Mouse (Mus musculus): ENCODE measurements around the gene Ovol3.
"Not testable (repeated sequence)": the region's sequence is repeated elsewhere in the genome, so short reads cannot be mapped to it uniquely, and the experiment has no call there.

Gene Ovol3

DNA sequence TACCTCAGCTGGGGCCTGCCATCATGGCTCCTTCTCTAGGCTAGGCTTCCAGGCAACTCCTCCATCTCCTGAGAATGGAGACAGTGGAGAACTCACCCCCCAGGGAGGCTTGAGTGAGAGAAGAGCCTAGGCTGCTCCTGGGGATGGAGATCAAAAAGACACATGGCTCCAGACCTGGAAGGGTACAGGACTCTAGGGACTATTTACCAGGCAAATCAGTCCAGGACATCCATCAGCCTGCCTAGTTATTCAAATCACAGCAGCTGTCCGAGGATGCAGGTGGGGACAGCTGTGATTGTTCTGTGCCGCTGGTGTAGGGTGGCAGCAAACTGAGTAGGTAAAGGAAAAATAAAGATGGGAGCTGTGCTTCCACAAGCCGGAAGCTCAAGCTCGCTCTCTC is at the start of gene Ovol3:
Gene Ovol3, minus strand, starts transcription at position 101 of the 400 bp plus-strand sequence.
- DNase-seq (ENCODE audit: low read depth, low spot score) = no peak

DNA sequence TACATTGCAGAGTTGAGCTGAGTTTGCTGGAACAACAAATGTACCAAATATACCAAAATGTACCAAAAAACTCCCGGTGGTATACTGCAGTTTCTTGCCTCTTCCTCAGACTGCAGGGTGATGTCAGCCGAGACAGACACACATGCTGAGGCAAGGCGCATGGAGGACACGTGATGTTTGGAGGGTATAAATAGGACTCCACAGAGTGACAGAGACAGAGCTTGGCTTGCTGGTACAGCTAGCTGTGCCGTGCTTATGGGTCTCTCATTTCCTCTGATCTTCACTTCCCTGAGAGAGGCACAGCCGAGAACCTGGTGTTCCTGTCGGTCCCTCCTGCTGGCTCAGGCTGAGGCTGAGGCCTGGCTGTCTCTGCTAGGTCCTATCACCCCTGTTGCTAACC is 47.2 kb upstream of the Ovol3 start:
- no peak for DNase-seq (ENCODE audit: low read depth, low spot score)

DNA sequence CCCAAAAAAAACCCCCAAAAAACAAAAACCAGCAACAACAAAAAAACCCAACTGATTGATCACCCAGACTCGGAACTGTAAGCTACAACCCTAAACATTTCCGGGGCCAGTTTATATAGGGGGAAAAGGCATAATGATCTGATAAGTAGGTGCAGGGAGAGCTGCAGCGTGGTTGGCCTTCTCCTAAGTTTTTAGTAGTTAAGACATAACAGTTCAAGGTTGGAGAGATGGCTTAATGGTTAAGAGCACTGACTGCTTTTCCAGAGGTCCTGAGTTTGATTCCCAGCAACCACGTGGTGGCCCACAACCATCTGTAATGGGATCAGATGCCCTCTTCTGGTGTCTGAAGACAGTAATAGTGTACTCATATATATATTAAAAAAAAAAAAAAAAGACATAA is 46.0 kb upstream of the Ovol3 start:
- DNase-seq (ENCODE audit: low read depth, low spot score) = no peak

DNA sequence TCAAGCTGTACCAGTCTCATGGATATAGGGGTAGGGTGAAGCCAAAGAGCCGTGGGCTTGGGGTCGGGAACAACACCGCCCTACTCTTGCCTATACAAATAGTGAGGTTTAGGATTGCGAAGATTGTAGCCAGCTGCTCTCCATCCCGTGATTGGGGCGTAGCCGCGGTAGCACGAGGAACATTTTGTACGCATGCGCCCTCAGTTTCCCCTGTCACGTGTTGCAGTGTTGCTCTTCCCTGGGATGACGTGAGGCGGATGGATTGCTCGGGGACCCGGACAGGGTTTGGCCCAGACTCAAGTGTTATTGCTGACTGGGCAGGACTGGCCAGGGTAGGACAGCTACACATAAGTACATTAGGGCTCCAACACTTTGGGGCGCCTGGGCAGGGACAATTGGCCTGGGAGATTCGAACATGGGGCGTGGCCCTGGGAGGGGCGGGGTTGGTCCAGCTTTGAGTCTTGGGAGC is 45.2 kb upstream of the Ovol3 start:
- peak; percentile 93 for DNase-seq (ENCODE audit: low read depth, low spot score)

DNA sequence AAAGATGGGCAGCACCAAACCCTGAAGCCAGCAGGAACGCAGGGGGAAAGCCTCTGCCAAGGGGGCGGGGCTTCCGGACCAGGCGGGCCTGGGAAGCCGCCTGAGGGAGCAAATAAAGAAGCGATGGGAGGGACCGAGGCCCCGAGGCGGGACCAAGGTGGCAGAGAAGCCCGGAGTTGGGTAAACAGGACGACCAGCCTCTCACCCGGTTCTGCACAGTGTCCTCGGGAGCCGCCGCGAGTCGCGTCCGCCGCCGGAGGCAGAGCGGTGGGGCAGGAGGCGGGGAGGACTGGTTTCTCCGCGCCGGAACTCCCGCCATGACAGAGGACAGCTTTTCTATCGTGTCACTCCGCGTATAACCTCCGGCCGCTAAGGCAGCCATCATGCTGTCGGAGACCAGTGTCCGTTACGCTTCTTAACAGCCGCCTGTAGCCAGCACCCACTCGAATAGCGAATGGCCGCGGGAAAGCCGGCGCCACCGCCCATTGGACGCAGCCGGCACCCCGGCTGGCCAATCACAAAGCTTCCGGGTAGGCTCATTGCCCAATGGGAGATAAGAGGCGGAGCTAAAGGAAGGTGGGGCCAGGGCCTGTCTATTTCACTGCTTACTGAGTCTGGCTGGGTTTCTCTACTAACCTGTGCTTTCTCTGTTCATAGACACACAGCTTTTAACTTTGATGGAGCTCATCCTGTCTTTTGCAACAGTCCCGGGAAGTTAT is 44.6 kb upstream of the Ovol3 start, which contains the start of the genes Thap8 and Wdr62:
Gene Thap8, plus strand, starts transcription at position 144 of the 719 bp plus-strand sequence.
Gene Wdr62, minus strand, starts transcription at position 469 of the 719 bp plus-strand sequence.
- peak; percentile 96 for DNase-seq (ENCODE audit: low read depth, low spot score)

DNA sequence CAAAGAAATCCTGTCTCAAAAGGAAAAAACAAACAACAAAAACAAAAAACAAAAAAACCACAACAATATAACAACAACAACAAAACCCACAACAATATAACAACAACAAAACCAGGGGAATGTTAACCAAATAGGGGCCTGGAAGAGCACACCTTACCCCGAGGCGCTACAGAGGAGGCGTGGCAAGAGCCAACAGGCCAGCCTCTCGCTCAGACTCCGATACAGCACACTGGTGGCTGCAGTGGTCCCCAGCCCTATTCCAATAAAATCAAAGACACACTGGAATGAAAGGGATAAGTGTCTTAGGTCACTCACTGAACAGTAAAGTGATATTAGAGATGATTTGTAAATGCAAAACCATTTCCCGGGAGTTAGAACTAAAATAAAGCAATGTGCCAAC is 44.0 kb upstream of the Ovol3 start:
- no peak for DNase-seq (ENCODE audit: low read depth, low spot score)

DNA sequence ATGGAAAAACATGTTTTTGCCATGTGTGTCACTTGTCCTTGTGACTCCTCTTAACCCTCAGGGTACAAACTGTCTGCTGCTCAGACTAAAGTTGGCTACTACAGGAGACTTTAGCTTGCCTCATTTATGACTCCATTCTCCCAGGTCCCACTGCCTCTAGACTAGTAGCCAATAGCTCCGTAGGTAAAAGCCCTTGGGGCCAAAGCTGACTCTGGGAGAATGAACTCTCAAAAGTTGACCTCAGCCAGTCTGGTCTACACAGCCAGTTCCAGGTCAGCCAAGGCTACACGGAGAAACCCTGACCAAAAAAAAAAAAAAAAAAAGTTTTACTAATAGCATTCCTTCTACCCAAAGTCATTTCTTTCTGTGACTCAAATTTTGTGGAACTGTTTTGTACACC is 43.4 kb upstream of the Ovol3 start:
- DNase-seq (ENCODE audit: low read depth, low spot score) = no peak

DNA sequence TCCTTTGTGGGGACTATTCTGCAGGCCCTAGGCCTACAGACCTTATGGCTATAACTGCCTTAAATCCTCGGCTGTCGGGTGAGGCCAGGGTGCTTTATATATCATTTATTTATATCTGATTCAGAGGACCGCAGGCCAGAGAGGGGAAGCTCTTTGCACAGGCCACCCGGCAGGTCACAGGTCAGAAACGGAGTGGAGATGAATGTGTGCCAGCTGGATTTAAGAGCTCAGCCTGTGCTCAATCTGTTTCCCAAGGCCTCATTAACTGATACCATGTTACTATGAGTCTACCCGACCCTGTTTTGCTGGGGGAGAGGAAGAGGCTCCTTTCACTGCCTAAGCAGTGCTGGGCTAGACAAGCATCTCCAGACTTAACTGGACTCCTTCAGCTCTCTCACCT is 38.9 kb upstream of the Ovol3 start:
- DNase-seq (ENCODE audit: low read depth, low spot score) = no peak

DNA sequence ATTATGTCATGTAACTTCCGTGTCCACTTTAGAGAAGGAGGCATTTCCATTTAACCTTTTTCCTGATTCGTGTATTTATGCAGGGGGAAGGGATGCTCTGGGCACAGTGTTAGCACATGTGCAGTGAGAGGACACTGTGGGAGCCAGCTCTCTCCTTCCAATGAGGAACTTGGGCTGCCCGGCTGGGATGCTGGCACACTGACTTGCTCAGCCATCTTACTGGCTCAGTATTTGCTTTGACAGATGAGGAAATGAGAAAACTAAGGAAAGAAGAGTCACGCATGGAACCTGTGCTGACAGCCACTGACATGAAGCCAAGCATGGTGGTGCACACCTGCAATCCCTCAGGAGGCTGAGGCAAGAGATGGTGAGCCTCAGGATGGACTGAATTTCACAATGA is 34.1 kb upstream of the Ovol3 start:
- no peak for DNase-seq (ENCODE audit: low read depth, low spot score)

DNA sequence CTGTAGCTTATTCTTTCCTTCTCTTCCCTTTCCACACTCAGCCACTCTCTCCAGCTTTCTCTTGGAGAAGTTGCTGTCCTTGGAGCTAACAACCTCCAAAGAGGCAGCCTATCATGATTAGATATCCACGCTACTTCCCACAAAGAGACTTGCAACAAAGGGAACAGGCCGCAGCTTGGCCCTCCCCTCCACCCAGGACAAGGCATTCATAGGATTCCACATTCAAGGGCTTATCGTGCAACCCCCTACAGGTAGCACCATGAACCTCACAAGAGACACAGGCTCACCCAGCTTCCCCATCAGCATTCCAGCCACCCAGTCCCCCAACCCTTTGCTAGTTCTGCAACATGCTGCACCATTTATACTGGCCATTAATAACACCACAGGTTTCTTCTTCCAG is 31.3 kb upstream of the Ovol3 start:
- no peak for DNase-seq (ENCODE audit: low read depth, low spot score)

DNA sequence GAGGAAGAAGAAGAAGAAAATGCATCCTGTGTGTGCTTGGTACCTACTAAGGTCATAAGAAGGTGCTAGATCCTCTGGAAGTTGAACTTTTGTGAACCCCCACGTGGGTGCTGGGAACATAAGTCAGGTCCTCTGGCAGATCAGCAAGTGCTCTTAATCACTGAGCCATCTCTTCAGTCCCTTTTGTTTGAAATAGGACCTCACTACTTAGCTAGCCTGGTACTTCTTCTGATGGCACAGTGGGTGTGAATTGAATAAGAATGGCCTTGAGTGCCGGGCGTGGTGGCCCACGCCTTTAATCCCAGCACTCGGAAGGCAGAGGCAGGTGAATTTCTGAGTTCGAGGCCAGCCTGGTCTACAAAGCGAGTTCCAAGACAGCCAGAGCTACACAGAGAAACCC is 30.4 kb upstream of the Ovol3 start:
- no peak for DNase-seq (ENCODE audit: low read depth, low spot score)

DNA sequence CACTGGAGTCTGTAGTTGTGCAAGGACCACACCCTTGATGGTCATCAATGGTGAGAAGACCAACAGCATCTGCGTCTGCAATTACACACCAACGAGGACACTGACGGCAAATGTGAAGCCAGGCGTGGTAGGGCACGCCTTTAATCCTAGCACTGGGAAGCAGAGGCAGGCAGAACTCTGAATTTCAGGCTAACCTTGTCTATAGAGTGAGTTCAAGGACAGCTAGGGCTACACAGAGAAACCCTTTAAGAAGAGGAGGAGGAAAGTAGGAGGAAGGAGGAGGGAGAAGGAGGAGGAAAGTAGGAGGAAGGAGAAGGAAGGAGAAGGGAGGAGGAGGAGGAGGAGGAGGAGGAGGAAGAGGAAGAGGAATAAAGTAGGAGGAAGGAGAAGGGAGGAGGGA is 30.0 kb upstream of the Ovol3 start:
- DNase-seq (ENCODE audit: low read depth, low spot score) = no peak

DNA sequence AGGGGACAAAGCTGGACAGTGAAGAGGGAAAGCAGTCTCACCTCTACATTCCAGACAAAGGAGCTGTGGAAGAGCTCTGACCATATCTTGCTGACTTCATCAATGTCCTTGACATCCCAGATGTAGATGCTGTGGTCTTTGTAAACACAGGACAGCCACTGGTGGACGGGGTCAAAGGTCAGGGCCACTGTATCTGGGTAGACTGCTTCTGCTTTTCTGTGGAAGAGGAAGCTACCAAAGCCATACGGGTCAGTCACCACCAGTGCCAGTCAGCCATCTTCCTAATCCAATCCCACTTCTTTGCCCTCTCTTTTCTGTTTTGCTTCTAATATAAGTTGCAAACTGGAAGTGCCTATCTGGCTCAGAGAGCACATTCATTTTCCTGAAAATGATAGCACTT is 29.5 kb upstream of the Ovol3 start:
- DNase-seq (ENCODE audit: low read depth, low spot score) = no peak

DNA sequence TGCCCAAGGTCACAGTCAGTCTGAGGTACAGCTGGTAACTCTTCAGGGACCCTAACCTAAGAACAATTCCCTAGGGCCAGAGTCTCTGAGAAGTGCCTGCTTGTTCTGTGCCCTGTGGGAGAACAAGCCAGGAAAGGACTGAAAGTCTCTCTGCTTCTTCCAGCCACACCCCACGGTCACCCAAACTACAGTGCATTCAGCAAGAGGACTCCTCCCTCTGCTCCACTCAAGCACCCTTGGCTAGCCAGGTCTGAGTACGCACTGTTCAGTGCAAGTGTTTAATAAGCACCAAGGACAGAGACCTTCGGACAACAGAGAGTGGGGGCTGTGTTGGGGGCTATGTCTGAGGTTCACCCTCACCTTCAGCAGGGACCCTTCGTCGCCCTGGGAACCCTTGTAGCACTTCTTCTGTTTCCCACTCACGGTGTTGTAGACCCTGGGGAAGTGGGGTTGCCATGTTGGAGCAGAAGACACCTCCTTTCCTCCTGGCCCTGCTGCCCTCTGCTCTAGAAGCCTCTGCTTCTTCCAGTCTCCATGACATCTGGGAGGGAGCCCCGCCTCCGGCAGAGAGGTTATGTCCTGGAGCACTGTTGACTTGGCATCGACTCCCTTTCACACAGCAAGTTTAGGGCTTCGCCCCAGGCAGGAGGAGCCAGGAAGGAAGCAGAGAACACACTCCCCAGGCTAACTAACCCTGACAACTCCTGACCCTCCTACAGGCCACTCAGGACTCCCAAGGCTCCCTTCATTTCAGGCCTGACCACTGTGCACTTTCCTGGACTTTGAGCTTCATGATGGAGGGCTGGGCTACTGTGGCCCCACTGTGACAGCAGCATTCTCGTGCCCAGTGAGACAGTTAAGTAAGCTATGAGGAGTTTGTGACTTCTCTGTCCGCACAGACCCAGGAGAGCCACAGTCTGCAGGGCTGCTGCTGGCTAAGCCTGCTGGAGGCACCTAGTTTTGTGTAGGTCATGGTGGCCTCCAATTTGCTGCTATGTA is 16.7 kb upstream of the Ovol3 start:
- DNase-seq (ENCODE audit: low read depth, low spot score) = no peak

DNA sequence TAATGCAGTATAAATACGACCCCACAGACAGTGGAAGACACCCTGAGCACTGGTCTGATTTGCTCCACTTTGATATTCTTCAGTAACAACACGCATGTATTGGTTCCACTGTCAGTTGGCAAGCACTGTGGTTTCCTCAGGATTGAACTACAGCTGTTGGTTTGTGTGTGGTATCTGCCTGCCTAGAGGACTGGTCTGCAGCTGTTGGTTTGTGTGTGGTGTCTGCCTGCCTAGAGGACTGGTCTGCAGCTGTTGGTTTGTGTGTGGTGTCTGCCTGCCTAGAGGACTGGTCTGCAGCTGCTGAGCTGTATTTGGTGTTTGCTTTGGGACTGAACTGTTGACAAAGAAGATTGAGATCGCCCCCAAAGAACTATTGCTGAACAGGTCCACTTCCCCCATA is 1.8 kb upstream of the Ovol3 start:
- DNase-seq (ENCODE audit: low read depth, low spot score) = not testable (repeated sequence)

DNA sequence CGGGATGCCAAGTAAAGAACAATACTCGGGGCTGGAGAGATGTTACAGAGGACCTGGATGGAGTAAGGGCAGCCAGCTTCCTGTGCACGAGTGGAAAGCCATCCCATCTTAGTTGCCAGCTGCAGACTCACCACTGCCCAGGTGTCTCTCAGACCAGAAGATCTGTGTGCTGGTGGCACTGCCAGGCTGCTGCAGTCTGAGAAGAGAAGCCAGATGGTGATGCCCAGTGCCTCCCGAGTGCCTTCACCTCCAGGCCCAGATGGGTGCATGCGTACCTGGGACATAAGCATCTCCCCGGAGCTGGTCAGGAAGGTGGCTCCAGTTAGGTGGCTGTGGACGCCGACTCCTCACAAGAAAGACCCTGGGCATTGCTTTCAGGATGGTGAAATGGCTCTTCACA is 434 bp downstream of the Ovol3 start:
- DNase-seq (ENCODE audit: low read depth, low spot score) = no peak

DNA sequence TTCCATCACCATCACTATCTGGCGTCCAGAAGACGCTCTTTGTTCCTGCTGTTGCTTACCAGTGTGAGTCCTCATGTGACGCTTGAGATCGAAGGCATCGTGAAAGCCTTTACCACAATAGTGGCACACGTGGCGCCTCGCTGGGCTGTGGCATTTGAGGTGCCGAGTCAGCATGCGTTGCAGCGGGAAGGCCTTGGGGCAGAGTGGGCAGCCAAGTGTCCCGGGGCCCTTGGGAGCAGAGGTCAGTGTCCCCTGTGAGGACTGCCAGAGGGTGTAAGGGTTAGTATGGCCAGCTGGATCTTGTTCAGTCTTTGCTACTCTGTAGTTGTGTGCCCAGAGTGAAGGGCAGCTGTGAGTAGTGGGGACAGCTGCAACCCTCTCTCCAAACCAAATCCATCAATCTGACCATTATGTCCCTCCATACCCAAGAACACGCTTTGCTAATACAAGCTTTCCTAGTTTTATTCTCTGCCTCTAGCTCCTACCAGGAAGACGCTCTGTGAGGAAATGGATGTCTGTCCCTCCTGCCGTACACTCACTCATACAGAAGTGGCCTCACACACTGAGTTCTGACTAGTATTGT is 1.2 kb downstream of the Ovol3 start:
- no peak for DNase-seq (ENCODE audit: low read depth, low spot score)

DNA sequence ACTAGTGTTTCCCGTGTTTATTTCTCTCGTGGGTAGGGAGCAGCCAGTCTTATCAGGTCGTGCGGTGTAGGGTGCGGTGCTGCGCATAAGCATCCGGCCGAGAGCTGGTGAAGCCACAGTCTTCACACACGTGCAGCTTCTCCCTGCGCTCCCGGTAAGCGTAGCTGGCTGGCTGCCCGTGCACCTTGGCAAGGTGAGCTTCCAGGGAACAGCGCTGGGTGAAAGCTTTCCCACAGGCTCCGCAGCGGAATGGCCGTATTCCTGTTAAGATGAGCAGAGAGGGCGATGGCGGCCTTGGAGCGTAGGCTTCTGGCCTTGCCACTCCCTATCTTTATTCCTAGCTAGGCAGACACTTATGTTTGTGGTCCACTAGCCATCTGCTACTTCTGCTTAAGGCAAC is 2.1 kb downstream of the Ovol3 start:
- no peak for DNase-seq (ENCODE audit: low read depth, low spot score)

DNA sequence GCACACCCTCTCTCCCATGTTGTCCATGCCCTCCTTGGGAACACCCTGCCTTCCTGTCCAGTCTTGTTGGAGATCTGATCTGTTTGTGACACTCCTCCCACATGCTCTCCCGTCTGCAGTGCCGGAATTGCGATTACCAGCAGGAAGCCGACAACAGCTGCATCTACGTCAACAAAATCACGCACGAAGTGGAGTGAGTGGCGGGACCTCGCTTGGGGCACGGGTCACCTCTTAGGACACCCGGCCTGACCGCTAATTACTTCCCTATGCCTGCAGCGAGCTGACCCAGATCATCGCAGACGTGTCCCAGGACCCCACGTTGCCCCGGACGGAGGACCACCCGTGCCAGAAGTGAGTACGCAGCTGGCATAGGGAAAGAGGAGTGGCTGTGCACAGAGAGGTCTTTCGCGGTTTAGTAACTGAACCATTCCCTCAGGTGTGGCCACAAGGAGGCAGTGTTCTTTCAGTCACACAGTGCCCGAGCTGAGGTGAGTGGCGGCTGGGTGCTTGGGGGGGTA is 2.8 kb downstream of the Ovol3 start:
- peak; percentile 76 for DNase-seq (ENCODE audit: low read depth, low spot score)

DNA sequence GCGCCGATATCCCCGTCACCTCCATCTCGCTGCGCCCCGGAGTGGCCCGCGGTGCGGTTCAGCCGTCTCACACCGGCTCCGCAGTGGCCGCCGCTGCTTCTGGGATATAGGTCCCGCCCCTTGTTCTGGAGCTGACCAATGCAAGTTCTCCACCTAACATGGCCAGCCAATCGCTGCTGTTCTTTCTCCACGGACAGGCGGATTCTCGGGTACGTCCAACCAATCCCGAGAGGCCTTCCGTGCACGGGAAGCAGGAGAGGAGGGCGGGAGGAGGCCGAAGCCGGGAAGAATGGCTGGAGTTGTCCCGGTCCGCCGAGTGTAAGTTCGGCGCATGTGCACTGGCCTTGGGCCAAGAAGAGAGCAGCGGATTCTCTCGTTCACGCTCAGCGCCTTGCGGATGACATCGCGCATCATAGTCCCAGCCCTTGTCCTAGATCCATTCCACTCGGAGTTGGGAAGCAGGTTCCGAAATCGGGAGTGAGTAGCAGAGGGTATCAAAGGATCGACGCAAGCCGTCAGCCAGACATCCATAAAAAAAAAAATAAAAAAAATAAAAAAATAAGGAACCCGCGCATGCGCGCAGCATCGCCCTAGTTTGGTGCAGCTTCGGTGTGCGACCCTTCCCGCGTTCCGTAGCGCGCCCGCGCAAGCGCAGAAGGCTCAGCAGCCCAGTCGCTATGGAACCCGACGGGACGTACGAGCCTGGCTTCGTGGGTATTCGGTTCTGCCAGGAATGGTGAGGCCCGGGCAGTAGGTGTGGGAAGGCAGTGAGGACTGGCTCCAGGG is 3.7 kb downstream of the Ovol3 start, which contains the start of the genes Polr2i and Tbcb:
Gene Polr2i, plus strand, starts transcription at position 280 of the 786 bp plus-strand sequence.
Gene Tbcb, minus strand, starts transcription at position 604 of the 786 bp plus-strand sequence.
- peak; percentile 99 for DNase-seq (ENCODE audit: low read depth, low spot score)

DNA sequence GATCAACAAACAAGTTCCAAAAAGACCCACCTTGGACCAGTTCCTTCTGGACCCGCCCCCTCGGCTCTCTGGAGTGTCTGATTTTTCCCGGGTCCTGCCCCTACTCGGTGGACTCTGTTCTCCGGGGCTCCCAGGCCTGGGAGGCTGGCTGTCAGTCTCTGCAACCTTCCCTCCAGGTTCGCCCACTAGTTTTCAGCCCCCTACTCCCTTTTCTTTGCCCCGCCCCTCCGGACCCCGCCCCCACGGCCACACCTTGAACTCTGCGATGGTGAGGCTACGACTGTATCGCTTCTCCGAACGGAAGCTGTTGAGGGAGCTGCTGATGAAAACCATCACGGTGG is 4.2 kb downstream of the Ovol3 start:
- DNase-seq (ENCODE audit: low read depth, low spot score) = no peak

Measured in mesoderm, embryonic 11.5 days (tissue).